Mouse (Mus musculus) ovary, adult 18-20 months (tissue): ENCODE measurements at regions not wholly inside any gene's neighbourhood (a gene's known extent, or its start where the extent isn't known, plus 50 kb on each side); places are given as distances from the start of the nearest gene placed in this dataset.
A peak's percentile ranks its signal among the peaks of the same experiment; 100 is the strongest.

Source experiments
- DNase-seq: peaks from one replicate; pipeline ENCODE4 v3.0.0; 2022; ENCODE audit warnings: low spot score, mixed read lengths

DNA sequence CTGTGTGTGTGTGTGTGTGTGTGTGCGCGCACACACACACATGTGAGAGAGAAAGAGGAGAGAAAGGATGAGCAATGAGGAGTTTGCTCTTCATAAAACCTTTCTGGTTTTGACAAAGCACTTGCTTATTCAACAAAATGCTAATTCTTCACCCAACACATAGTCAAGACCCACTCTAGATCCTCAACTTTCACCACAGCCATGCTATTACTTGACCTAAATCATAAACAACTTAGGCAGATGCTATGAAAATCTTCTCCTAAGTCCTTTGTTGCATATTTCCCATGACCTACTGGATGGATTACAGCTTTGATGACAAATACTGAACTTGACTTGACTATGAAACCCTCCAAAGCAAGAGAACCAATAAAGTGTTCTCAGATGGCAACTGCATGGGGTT is 196.3 kb upstream of the Ank start:
- no peak for DNase-seq

DNA sequence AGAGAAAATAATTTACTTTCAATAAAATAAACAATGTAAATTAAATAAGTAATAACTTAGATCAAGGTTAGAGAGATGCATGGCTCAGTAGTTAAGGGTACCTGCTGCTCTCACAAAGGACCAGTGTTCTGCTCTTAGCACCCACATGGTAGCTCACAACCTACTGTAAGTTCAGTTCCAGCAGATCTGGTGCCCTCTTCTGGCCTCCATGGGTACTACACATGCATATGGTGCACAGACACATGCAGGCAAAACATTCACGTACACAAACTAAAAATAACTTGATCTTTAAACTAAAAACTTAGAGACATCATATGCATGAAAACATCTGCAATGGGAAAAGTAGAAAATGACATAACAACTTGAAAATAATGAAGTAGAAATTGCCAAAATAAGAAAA is 184.2 kb upstream of the Ank start:
- DNase-seq: no peak

DNA sequence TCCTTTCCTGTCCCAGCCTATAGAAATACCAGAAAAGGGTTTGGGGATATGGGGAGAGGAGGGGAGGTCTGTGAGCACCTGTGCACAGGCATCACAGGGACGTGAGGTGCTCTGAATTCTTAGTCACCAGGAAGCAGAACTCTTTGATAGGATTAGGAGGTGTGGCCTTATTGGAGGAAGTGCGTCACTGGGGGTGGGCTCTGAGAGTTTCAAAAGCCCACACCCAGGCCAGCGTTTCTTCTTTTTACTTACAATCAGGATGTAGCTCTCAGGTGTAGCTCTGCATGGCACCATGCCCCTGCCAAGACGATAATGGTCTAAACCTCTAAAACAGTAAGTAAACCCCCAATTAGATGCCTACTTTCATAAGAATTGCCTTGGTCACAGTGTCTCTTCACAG is 162.6 kb upstream of the Ank start:
- DNase-seq: no peak

DNA sequence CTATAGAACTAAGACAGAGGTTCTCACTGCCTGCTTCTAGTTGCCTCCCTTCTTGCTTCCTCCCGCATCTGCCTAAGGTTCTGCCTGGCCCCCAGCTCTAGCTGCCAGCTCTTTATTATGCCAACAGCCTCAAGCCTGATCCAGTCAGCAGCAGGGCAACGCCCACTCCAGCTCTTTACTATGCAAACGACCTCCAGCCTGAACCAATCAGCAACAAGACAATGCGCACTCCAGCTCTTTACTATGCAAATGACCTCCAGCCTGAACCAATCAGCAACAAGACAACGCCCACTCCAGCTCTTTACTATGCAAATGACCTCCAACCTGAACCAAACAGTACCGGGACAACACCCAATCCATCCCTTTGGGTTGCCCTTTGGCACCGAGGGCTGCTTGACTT is 162.2 kb upstream of the Ank start:
- DNase-seq: no peak

DNA sequence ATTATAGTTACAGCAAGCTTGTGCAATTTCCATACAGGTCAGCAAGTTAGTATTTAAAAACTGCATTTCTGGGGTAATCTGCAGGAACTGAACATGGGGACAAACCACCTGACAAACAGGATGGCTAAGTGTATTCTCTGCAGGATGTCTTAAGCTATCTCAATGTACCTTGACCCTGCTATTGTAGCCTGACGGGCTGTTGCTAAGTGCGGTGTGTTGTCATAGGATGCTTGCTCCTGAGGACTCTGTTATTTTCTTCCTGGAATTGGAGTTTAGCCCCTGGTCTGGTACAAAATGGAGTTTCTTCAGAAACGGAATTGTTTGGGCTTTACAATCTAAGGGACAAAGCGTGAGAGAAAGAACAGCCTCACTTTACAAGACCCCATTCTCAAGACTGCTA is 161.4 kb upstream of the Ank start:
- DNase-seq: no peak

DNA sequence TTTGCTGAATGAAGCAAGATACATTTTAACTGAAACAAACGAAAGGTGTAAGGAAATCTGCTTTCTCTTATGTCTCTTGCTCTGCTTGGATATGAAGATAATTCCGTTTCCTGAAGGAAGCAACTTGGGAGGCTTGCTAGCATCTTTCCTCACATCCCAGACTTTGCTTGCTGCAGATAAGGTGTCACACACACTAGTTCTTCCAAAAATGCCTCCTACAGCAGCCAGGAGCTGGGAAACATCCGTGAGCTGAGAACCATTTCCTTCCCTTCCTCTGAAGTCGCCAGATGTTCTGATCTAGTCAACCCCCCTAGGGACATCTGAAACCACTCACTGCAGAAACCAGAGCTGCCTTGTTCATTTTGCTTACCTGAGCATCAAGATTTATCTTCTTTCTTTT is 157.8 kb upstream of the Ank start:
- DNase-seq: no peak

DNA sequence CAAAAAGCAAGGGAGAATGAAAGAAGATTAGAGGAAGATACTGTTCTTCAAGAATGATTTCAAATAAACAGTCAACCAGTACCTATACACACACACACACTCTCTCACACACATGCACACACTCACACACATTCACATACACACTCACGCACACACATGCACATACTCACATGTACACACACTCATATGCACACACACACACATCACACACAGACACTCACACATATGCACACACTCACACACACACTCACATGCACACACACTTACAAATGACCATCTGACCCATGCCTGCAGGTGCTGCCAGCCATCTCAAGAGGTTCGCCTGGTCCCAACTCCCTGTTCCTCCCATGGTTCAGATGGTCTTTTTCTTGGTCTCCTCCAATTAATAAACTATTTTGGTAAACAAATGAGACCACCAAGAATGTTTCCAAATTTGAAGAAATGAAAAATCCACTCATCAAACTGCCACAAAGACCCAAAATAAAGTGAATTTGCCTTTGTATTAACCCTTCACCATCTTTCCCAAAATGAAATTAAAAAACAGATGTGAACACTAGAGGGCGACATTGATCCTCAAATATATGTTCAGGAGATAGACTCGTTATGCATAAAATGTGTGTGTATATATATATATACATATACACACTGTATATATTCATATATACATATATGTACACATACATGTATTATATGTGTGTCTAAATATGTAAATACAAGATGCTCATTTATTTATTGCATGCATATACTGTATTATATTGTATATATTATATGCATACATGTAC is 150.3 kb upstream of the Ank start:
- no peak for DNase-seq

DNA sequence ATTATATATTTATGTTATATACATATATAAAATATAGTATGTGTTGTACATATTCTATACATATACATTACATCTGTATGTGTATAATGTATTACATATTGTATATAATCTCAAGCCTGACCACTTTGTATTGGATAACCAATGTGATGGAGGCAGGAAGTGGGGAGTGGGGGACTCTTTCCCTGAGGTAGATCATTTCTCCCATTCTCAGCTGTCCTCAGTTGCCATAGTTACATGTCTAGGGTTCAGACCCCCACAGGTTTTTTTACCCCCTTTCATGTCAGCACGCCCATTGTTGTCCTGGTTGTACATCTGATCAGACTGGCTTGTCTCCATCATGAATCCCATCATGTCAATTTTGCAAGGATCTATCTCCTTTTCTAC is 149.7 kb upstream of the Ank start:
- DNase-seq: no peak

DNA sequence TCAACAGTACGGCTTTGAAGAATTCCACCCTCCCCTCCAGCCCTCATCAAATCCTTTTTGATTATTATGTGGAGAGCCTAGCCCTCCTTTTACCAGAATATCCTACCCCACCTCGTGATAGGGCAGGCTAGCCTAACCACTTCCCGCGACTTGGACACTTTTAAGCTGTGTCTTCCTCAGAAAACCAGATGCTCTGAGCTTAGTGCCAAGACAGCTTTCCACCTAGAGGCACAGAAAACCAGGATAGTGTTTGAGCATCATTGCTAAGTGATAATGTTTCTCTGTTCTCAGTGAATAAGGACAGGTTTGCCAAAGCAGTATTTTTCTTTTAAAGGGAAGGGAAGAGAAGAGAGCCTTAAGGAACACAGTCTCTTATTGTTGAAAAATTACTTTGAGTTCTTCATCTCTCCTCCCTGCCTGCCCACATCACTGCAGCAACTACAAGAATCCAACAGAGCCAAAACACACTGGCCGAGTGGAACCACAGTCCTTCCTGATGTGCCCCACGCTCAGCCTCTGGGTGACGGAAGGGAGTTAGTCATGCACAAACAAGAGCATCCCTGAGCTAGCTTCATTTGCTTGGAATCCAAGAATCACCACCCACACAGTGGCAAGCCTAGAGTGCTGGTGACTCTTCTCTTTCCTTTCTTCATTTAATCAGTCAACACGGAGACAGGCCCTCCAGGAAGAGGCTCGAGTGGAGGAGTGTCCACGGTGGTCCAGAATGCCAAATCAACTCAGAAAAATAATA is 144.4 kb upstream of the Ank start:
- DNase-seq: no peak

DNA sequence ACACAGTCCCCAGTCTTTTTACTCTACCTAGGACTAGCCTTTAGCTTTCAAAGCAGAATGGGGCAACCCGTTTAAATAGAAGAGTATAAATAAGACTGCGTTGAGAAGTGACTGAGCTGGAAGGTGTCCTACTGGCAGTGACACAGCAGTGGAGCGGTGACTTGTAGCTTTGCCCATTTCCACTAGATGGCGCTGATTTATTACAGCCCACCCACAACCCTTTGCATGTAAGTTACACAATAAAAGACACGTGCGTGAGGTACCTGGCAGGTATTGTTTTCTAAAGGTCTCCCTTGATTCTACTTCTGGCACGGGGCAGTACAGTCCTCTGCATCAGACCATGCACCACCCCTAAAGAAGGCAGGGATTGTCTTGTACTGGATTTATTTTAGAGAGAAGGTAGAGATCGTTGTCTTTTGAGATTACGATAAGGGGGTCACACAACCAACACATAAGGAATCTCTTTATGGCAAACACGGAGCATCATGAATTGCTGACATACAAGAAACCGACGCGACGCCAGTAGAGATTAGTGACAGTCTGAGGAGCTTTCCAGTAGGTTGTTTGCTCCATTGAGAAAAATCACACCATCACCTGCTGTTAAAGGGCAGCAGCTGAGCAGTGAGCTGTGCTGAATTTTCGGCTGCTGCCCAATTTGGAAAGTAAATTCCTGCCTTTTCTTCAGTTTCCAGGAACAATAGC is 140.5 kb upstream of the Ank start:
- peak; percentile 3 for DNase-seq

DNA sequence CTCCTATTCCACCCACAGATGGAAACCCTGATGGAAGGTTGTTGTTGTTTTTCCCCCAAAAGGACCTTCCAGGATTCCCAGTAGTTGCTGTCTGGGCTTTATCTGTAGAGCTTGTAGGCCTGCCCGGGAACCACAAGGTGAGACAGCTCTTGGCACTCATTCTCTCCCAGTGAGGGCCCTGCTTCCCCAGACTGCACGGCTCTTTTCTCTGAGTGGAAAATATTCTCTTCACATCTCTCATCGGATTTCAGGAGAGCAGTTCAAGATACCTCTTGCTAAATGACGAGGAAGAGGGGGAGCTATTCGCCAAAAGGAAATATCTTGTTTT is 140.0 kb upstream of the Ank start:
- no peak for DNase-seq

DNA sequence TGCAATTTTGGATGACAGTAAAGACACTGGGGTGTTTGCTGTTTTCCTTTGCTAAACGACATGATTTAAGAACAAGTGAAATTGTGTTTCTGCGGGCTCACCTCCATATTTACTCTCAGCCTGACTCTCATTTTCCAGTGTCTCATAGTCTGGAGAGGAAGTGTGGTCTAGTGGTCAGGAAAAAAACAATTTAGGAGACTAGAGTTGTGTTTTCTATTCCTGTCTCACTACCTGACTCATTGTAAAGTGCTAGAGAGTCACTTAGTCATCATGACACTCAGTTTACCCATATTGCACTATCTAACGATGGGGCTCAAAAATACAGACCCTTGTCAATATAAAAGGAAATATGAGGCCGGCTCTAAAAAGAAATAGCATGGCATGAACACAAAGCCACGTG is 138.7 kb upstream of the Ank start:
- no peak for DNase-seq

DNA sequence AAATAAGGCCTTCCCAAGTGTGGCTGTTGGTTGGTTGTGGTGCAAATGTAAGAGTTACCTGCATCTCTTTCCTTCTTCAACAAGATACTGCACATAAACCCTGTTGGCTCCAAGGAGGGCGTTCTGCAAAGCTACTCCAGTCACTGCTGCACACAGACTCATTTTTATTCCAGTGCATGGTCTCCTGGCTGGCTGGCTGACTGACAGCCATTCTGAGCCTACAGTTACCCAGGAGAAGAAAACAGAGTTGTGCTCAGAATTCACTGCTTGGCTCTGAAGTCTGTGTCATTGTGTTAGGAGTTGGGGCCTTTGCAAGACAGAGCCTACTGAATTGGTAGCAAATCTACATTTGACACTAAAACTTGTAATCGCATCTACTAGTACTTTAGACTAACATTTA is 138.0 kb upstream of the Ank start:
- DNase-seq: no peak

DNA sequence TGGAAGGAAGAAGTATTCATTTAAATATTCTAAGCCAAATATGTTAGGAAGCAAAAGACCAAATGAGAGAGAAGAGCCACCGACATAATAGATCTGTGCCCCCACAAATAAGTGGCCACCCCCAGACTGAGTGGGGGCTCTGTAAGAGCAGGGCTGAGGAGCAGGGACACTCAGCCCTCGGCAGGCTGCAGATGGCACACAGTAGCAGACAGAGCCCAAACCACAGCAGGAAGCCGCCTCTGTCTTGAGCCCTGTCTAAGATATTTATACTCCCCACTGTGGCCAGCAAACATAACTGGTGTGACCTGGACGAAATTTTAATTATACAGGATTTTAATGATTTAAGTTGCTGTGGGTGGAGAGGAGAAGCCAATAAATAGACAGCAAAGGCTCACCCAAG is 126.4 kb upstream of the Ank start:
- no peak for DNase-seq

DNA sequence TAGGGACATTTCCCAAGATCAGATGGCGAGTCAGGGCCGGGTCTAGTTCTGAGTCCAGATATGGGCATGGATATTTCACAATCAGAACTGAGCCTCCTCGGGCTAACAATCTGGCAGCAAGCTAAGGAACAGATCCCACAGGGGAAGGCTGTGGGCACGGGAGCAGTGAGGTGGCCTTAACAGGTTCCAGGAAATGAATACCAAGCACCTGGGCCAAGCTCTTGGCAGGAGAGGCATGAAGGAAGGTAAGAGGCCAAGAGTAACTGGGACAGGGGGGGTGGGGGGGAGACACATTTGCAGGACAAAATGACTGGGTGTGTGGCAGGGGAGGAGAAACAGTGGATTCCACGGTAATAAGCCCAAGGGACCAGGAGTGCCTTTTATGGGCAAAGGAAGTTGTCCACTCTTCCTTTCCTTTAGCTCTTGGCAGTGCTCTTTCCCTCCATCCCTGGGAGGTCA is 124.9 kb upstream of the Ank start:
- no peak for DNase-seq

DNA sequence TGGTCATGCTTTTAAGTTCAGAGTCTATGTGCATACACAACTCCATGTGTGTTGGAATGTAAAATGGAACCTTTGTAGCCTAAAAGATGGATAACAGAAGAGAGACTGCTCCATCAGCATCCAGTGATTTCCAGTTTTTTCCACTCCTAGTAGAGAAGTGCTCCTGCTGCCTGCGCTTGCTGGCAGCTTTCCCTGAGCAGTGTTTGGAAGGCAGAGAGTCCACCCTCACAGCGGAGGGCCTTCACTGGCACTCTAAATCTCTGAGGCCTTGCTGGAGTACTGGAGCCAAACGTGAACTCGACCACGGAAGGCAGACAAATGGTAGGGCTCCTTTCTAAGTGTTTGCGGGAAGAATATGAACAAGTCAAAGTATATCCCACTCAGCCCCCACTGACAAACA is 108.0 kb upstream of the Ank start:
- no peak for DNase-seq

DNA sequence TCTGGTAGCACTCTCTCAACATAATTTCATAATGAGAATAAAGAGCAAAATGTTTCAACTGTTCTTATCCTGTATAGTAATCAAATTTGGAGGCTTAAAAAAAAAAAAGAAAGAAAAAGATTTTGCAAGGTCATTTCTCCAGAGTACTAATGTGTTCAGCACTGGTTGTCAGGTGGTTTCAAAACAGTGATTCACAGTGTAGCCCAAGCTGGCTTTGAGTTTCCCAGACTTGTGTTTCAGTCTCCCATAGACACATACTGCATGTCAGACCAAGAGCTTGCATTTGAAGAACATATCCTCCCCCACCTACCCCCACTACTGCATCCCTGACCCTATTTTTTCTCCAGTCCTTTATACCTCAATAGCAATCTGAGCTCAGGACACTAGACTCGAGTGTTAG is 107.2 kb upstream of the Ank start:
- DNase-seq: no peak

DNA sequence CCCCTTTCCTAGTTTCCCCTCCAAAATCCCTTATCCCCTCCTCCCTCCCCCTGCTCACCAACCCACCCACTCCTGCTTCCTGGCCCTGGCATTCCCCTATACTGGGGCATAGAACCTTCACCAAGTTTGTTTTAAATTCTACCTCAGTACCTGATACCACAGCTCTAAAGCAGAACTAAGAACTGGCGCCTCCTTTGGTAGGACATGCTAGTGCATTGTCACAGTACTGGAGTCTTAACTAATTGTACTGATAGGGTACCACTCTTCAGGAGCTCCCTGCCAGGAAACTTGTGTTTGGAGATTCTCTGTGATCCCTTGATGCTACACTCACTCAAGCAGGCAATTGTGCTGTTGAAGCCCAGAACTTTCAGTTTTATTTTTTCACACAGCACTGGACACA is 92.0 kb upstream of the Ank start:
- DNase-seq: no peak

DNA sequence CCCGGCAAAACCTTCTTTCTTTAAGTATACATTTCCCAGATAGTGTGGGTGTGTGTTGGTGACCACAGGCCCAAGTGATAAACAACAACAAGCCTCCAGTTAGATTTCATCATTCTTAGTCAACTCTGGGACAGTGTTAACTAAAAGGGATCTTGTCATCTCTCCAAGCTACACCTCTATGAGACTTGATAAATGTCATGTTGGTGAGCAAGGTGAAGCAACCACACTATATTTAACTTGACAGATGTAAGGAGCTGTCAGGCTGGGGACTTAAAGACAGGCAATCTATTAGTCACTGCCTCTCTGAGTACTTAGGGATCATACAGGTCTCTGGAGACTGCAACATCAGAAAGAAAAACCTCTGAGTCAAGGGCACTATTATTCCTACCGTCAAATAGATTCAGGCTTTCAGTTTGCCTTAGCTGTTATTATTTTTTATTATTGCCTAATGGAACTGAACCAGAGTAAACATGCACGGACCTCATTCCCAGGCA is 87.8 kb upstream of the Ank start:
- no peak for DNase-seq

DNA sequence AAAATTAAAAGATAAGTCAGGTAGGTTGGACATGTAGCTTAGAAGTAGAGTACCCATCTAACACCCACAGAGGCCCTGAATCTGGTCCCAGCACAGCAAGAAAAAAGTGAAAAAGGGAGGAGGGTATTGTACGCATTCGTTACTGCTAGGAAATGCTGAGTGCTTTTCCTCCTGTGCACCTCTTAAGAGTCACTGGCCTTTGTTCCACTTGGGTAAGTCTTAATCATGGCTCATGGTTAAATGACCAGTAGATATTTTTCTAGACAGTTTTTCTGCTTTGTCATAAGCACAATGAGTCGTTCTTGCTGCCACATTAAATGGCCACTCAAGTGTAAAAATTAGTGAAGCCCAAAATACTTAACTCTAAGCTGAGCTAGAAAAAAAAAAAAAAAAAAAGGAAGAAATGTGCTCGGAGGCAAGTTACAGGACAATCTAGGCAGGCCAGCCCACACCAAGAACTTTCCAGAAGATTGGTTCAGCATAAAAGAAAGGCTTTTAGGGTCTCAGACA is 86.0 kb upstream of the Ank start:
- no peak for DNase-seq

DNA sequence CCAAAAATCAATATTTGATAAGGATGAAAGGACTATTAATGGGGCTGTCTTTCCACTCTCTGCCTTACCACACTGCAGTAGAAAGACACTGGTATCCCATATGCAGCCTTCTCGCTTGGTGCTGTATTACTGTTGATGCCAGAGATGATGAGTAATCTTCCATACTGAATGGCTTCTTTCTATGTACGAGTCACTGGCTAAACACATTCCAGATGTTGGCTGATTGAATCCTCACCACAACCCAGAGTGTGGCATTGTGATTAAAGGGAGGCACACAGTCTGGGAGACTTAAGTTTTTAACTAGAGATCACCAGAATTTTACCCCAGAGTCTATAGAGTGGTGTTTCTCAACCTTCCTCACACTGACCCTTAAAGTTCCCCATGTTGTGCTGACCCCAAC is 84.9 kb upstream of the Ank start:
- no peak for DNase-seq

DNA sequence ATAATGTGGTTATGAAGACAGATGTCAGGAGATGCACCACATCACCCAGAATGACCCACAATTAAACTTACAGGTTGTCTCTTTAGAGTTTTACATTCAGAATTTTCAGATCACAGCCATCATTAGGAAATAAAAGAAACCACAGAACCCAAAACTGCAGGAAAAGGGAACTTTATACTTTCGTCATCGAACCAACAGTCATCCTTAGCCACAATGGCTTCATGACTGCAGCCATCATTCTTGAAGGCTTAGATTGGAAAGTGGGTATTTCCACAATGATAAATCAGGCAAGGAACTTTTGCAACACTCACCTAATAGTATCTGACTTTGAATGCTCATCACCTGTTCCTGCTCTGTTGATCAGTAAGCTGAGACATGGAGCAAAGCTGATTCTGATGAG is 75.9 kb upstream of the Ank start:
- no peak for DNase-seq

DNA sequence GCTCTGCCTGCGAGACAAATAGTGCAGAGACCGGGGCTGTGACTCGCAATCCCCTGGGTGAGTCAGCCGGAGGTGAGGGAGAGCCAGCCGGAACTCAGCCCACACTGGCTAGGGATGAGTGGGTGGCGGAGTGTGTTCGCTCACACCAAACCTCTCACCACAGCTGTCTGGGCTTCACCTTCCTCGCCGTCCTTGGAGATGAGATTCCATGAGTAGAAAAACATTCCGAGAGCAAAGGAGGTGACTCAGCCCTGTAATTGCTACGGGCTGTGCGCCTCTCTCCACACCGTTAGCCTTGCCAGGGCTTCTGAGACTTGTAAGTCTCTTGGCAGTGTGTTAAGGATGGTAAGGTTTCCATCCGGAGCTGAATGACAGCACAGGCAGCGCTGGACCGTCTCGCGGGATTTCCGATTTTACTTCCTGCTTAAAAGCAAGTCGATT is 60.7 kb upstream of the Ank start:
- DNase-seq: peak; percentile 31
